Mouse (Mus musculus) left cerebral cortex, postnatal 4 days (tissue): ENCODE measurements around the gene Rnf126. TPM values are rescaled to one million over a fixed set of nuclear protein-coding genes. Genes with fewer than 3 reads are reported as not detected.
A peak's percentile ranks its signal among the peaks of the same experiment; 100 is the strongest.

Experiments used
- DNase-seq: peaks from one replicate; pipeline ENCODE4 v3.0.0-alpha.2; 2022
- intact Hi-C: fragments of 180-260 bp; cut with DNase I; formaldehyde crosslinking; loops from one replicate; pipeline ENCODE4 v1.15.1; 2025
- total RNA-seq, 2 experiments: library from RNA; stranded (reverse); gene quantifications; 2 replicates each; pipeline ENCODE4 v1.2.3; 2021

The Rnf126 gene
- 10 to 100 TPM; 85.0 to 95.3 TPM for total RNA-seq

GRCm38 (mm10) chr10:79766508-79767325 lies at the start of gene Rnf126:
Gene Rnf126, minus strand, starts transcription at chr10:79766952.
- intact Hi-C loops = no loop called here
- peak; percentile 99 for DNase-seq

DNA sequence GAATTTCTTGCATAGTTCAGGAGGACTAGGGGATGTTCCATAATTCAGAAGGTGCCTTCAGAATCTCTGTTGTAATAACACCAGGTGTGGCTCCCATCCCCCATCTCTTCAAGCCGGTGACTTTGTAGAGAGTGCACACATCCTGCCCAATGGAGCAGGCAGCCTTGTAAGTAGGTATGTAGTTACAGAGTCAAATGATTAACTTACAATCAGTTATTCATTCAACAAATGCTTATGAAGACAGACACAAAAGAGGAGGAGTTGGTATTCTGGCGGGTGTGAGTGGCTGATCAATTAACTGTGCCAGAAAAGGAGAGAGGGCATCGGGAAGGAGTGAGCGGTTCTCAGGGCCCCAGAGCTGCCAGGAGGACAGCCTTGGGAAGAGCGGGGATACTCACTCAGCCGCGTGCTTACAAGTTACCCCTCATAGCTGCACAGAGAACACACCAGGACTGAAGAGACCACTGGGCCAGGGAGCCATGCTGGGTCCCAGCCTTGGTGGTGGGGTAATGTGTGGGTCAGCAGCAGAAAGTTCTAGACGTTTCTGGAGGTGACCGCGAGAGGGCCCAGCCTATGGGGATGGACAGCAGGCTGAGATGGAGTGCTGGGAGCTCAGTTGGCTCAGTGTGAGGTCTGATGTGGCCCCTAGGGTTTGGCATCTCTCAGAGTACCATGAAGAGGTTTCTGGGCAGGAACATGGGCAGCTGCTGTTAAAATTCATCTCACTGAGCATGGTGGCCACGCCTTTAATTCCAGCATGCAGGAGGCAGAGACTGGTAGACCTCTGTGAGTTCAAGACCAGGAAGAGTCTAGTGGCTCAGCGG lies 49.1 kb upstream of the Rnf126 start:
- DNase-seq = no peak
- intact Hi-C loops = no loop called here

DNA sequence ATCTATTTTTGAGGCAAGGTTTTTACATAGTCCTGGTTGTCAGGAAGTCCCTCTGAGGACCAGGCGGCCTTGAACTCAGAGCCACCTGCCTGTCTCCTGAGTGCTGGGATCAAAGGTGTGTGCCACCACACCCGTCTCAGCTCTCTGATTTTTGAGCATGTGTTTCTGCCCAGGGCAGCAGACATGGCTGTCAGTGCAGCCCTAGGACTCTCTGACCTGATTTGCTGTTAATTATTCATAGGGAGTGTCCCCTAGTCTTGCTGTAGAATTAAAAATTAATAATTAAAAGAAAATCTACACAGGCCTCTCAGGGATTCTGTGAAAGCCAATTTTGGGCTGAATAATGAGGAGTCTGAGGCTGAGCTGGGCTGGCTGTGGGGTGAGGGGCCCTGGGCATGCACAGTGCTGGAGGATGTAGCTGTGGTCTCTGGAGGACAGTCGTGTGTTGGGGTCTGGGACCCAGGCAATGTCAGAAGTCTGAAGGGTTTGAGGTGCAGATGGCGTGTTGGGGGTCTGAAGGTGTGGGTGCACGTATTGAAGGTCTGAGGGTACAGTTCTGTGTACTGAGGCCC lies 47.6 kb upstream of the Rnf126 start:
- intact Hi-C loops = no loop called here
- no peak for DNase-seq

DNA sequence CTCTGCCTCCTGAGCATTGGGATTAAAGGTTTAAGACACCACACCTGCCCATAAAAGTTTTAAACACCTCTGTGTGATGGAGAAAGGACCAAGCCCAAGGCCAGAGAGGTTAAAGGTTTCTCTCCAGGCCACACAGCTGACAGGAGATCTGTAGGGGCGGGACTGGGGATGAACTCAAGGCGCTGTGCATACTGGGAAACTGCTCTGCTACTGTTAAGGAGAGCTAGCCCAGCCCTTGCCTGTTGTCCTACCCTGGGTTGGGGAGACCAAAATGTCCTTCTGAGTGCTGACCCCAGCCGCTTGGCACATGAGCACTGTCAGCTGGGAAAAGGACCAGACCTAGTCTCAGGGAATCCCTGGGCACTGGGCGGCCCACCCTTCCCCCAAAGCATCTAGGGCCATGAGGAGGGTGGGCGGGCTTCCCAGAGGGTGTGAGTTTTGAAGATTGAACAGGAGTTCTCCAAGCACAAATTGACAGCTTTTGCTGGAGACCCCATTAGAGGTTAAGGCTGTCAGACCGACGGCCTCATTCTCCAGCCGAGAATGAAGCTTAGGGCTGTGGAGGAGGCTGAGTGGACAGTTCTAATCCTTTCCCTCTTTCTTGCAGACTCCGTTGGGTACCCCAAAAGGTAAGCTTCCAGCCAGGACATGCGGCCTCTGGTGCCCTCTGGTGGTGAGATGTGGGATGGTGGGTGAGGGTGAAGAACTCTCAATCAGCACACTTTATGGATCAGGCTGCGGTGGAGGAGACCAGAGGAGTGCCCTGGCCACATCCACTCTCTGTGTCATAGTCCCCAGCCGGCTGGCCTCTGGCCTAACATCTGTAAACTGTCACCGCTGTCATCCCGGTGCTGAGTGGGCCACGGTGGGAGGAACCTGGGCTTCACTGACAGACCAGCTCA lies 45.2 kb upstream of the Rnf126 start:
- intact Hi-C loops = no loop called here
- DNase-seq = peak; percentile 87

GRCm38 (mm10) chr10:79808728-79809127 lies 42.0 kb upstream of the Rnf126 start:
- DNase-seq = no peak
- intact Hi-C loops = no loop called here

DNA sequence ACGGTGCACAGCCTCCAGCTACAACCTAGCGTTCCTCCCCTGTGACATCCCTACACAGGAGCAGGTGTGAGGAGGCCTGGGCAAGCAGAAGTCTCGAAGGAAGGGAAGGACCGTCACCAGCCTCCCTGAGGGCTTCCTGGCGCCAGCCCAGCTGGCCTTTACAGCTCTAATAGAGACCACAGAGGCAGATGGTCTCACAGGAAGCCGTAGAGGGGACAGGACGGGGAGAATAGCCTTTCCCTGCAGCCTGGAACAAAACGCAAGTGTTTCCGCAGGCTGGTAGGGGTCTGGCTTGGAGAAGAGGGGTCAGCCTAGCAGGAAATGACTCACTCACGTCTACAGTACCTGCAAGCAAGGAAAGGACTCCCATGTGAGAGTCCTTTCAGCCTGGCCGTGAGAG lies 41.1 kb upstream of the Rnf126 start:
- intact Hi-C loops = no loop called here
- DNase-seq = peak; percentile 78

DNA sequence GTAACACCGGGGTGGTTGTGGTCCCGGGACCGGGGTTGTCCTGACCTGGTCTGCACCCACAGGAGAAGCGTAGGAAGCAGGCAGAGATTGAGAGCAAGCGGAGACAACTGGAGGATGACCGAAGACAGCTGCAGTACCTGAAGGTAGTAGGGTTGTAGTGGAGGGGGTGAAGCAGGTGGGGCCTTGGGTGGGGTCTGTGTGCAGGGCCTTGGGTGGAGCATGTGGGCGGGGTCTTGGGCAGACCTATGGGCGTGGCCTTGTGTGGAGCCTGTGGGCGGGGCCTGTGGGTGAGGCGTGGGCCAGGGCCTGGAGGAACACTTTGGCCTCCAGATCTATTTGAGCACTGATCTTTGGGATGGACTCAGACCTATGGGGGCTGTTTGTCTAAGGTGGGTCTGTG lies 40.2 kb upstream of the Rnf126 start:
- intact Hi-C loops = no loop called here

GRCm38 (mm10) chr10:79806331-79806730 lies 39.6 kb upstream of the Rnf126 start:
- intact Hi-C loops = no loop called here

More for the DNA sequence above, 40.2 kb upstream of the Rnf126 start:
- no peak for DNase-seq

GRCm38 (mm10) chr10:79805636-79806035 lies 38.9 kb upstream of the Rnf126 start:
- intact Hi-C loops = no loop called here
- DNase-seq = no peak

More at GRCm38 (mm10) chr10:79806331-79806730, 39.6 kb upstream of the Rnf126 start:
- no peak for DNase-seq

GRCm38 (mm10) chr10:79803716-79804323 lies 37.1 kb upstream of the Rnf126 start:
- DNase-seq = peak; percentile 93
- intact Hi-C loops = no loop called here

DNA sequence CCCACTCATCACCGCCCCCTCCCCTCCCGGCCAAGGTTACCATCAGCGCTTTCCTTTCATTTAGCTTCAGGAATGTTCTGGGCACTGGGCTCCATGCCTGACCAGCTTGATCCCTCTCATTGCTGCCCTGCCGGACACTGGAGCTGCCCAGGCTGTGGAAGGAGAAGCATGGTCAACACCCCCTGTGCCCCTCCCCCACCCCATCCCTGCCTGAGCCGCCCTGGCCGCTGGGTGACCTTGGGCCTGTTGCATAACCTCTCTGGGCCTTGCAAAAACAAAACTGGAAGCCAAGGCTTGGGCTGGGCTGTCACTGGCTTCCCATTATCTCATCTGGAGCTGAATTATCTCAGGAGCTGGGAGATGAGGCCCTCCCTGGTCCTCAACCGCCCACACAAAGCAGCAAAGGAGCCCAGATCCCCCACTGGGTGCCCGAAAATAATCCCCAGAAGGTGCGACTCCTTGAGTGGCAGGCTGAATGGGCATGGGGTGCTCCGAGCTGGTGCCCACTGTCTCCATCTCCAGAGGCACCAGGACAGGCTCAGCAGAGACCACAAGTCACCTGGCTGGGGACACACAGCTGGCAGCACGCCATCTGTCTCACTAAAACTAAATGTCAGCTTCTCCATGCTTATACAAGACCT lies 35.7 kb upstream of the Rnf126 start:
- intact Hi-C loops = no loop called here
- peak; percentile 49 for DNase-seq

DNA sequence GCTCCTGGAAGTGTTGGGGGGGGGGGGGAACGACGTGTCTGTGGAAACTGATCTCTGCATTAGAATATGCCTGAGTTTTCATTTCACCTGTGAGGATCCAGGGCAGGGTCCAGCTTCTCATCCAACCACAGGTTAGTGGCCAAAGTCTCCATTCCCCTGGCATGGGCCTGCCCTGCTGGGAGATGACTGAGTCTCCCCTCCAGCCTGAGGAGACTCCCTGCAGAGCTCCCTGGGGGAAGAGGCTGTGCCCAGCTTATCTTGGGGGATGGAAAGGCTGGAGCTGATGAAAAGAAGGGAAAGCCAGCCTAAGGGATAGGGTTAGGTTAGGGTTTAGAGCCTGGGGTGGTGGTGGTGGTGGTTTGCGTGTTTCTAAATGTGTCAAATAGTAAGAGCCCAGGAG lies 35.1 kb upstream of the Rnf126 start:
- intact Hi-C loops = no loop called here
- no peak for DNase-seq

- intact Hi-C loops = no loop called here
- no peak for DNase-seq
These were observed 33.8 kb upstream of the Rnf126 start for GRCm38 (mm10) chr10:79800508-79800907.

- no peak for DNase-seq
- intact Hi-C loops = no loop called here
These were observed 31.7 kb upstream of the Rnf126 start for GRCm38 (mm10) chr10:79798289-79798928.

- DNase-seq = no peak
- intact Hi-C loops = no loop called here
These were observed 30.6 kb upstream of the Rnf126 start for GRCm38 (mm10) chr10:79797326-79797725.

DNA sequence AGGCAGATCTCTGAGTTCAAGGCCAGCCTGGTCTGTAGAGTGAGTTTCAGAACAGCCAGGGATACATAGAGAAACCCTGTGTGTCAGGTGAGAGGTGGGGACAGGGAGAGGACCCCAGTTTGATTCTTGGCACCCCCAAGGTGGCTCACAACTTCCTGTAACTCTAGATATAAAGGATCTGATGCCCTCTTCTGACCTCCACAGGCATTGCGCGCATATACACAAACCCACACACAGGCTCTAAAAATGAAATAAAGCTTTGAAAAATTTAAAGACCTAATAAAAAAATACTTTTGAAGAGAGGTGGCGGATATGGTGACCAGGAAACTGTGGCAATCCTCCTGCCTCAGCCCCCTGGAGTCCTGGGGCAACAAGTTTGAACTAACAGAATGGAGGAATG lies 29.2 kb upstream of the Rnf126 start:
- intact Hi-C loops = no loop called here
- DNase-seq = no peak

GRCm38 (mm10) chr10:79794491-79794931 lies 27.8 kb upstream of the Rnf126 start:
- peak; percentile 47 for DNase-seq
- intact Hi-C loops = no loop called here

GRCm38 (mm10) chr10:79793738-79794490 lies 27.2 kb upstream of the Rnf126 start:
- peak; percentile 46 for DNase-seq
- intact Hi-C loops = no loop called here
